Mouse (Mus musculus): ENCODE results near the gene Flywch1. TPM values are rescaled to one million over a fixed set of nuclear protein-coding genes. Genes with fewer than 3 reads are reported as not detected.
"Not testable (repeated sequence)": the region's sequence is repeated elsewhere in the genome, so short reads cannot be mapped to it uniquely, and the experiment has no call there.

Gene Flywch1
- polyA plus RNA-seq, 1 experiment = 21.3 TPM

GRCm38 (mm10) chr17:23785561-23786471, 14.4 kb upstream of the Flywch1 start, which contains the start of gene Flywch2:
Flywch2 (minus strand) TSS chr17:23786081.
- H3K4me1 ChIP-seq (ENCODE audit: control insufficient read depth, insufficient read depth, low read length) = peaks cover 11% of the 10 kb centered on the region
- peak within 1 kb of the TSS; percentile 52 for H3K4me3 ChIP-seq (ENCODE audit: insufficient read depth, low read length)
- TF ChIP-seq POLR2A (IDR thresholded peaks at IDR 0.05; ENCODE audit: borderline replicate concordance, low read depth, low read length) (no peak), CTCF (IDR thresholded peaks at IDR 0.05; ENCODE audit: low read depth, low read length) (no peak)
- H3K27ac ChIP-seq (ENCODE audit: insufficient read depth, low read depth, low read length) = no peak within 1 kb of the TSS

DNA sequence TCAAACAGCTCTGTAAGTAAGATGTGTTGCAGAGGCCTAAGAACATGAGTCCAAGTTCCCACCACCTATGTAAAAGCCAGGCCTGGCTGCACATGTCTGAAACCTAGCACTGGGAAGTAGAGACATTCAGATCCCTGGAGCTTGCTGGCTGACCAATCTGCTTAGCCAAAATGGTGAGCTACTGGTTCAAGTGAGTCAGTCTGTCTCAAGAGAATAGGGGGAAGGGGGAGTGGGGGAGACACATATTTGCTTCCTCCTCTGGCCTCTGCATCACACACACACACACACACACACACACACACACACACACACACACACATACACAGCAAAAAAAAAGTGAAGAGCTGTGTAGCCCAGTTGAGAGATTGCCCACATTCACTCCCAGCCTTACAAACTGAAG, 11.9 kb upstream of the Flywch1 start:
- no peak overlapping the region for H3K27ac ChIP-seq (ENCODE audit: insufficient read depth, low read depth, low read length)
- TF ChIP-seq CTCF (IDR thresholded peaks at IDR 0.05; ENCODE audit: low read depth, low read length) (no peak), POLR2A (IDR thresholded peaks at IDR 0.05; ENCODE audit: borderline replicate concordance, low read depth, low read length) (no peak)
- no peak overlapping the region for H3K4me3 ChIP-seq (ENCODE audit: insufficient read depth, low read length)
- H3K4me1 ChIP-seq (ENCODE audit: control insufficient read depth, insufficient read depth, low read length) = peaks cover 3% of the 10 kb centered on the region; the same call in 1 of the 2 replicates

DNA sequence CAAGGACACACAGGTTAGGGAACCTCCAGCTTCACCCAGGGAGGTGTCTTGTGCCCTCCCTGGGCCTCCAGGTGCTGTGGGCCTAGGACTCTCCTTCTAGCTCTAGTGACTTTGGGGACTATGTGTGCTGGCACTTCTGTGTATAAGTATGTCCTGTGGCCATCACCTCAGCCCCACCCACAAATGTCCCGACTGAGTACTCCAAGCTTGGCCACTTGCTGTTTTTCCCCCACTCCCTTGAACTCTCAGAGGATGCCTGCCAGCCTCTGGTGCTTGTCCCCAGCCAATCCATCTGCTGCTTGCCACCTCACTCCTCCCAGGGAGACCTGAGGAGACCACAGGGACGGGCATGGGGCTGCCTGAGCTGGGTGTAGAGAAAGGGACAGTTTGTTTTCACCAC, 7.0 kb upstream of the Flywch1 start:
- no peak overlapping the region for H3K4me3 ChIP-seq (ENCODE audit: insufficient read depth, low read length)
- no peak overlapping the region for H3K27ac ChIP-seq (ENCODE audit: insufficient read depth, low read depth, low read length)
- H3K4me1 ChIP-seq (ENCODE audit: control insufficient read depth, insufficient read depth, low read length) = peaks cover 15% of the 10 kb centered on the region
- TF ChIP-seq CTCF (IDR thresholded peaks at IDR 0.05; ENCODE audit: low read depth, low read length) = no peak
- no peak for TF ChIP-seq POLR2A (IDR thresholded peaks at IDR 0.05; ENCODE audit: borderline replicate concordance, low read depth, low read length)

GRCm38 (mm10) chr17:23777141-23777540, 5.7 kb upstream of the Flywch1 start:
- H3K27ac ChIP-seq (ENCODE audit: insufficient read depth, low read depth, low read length) = no peak overlapping the region
- TF ChIP-seq CTCF (IDR thresholded peaks at IDR 0.05; ENCODE audit: low read depth, low read length) (no peak), POLR2A (IDR thresholded peaks at IDR 0.05; ENCODE audit: borderline replicate concordance, low read depth, low read length) (no peak)
- peaks cover 16% of the 10 kb centered on the region for H3K4me1 ChIP-seq (ENCODE audit: control insufficient read depth, insufficient read depth, low read length)
- H3K4me3 ChIP-seq (ENCODE audit: insufficient read depth, low read length) = no peak overlapping the region

- Histone ChIP-seq H3K27ac (ENCODE audit: insufficient read depth, low read depth, low read length) (no peak overlapping the region), H3K4me1 (ENCODE audit: control insufficient read depth, insufficient read depth, low read length) (peaks cover 17% of the 10 kb centered on the region), H3K4me3 (ENCODE audit: insufficient read depth, low read length) (no peak overlapping the region)
- TF ChIP-seq POLR2A (IDR thresholded peaks at IDR 0.05; ENCODE audit: borderline replicate concordance, low read depth, low read length) (no peak), CTCF (IDR thresholded peaks at IDR 0.05; ENCODE audit: low read depth, low read length) (no peak)
Measured at GRCm38 (mm10) chr17:23776216-23776615, 4.8 kb upstream of the Flywch1 start.

GRCm38 (mm10) chr17:23774090-23774489, 2.7 kb upstream of the Flywch1 start:
- Histone ChIP-seq H3K4me3 (ENCODE audit: insufficient read depth, low read length) (no peak overlapping the region), H3K27ac (ENCODE audit: insufficient read depth, low read depth, low read length) (no peak overlapping the region), H3K4me1 (ENCODE audit: control insufficient read depth, insufficient read depth, low read length) (peaks cover 17% of the 10 kb centered on the region)
- peak; percentile 60 for TF ChIP-seq CTCF (IDR thresholded peaks at IDR 0.05; ENCODE audit: low read depth, low read length)
- no peak for TF ChIP-seq POLR2A (IDR thresholded peaks at IDR 0.05; ENCODE audit: borderline replicate concordance, low read depth, low read length)

DNA sequence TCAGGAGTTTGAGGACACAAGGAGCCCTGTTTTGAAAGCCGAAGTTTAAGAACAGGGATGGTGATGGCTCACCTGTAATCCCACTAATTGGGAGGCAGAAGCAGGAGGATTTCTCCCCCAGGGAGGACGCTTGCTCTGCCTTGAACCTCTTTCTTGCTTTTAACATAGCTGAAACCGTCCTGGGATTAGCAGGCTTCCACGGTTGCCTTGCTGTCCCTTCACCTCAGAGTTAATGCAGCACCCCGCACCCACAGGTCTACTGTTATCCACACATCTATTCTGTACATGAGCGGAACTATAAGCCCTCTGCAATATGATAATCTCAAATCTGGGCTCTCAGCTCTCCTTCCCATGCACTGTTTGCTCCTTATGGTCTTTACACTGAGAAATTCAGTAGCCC, 2.3 kb upstream of the Flywch1 start:
- Histone ChIP-seq H3K27ac (ENCODE audit: insufficient read depth, low read depth, low read length) (no peak overlapping the region), H3K4me3 (ENCODE audit: insufficient read depth, low read length) (no peak overlapping the region), H3K4me1 (ENCODE audit: control insufficient read depth, insufficient read depth, low read length) (peaks cover 17% of the 10 kb centered on the region)
- TF ChIP-seq CTCF (IDR thresholded peaks at IDR 0.05; ENCODE audit: low read depth, low read length) (no peak), POLR2A (IDR thresholded peaks at IDR 0.05; ENCODE audit: borderline replicate concordance, low read depth, low read length) (no peak)

DNA sequence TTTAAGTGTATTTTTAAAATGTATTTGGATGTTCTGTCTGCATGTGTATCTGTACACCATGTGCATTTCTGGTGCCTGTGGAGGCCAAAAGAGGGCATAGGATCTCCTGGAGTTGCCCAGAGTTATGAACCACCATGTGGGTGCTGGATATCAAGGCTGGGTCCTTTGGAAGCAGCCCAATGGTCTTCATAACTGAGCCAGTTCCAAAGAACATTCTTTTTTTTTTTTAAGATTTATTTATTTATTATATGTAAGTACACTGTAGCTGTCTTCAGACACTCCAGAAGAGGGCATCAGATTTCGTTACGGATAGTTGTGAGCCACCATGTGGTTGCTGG, 786 bp upstream of the Flywch1 start:
- H3K27ac ChIP-seq (ENCODE audit: insufficient read depth, low read depth, low read length); H3K4me3 ChIP-seq (ENCODE audit: insufficient read depth, low read length): not testable (repeated sequence)
- H3K4me1 ChIP-seq (ENCODE audit: control insufficient read depth, insufficient read depth, low read length) = peaks cover 13% of the 10 kb centered on the region

DNA sequence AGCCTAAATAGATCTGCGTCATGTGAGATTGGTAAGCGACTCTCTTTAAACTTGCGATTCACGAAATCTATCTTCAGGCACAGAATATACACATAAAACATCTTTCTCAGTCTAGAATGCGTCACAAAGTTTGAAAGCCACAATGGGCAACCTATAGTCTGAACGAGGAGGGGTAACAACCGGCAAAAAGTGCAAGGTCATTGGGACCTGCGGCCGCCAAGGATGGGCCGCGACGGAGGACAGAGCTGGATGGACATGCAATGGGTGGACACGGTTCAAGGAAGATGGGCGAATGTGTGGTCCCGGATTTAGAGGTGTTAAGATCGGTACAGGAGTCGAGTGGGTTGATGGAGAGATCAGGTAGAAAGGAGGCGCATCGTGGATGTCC, 512 bp downstream of the Flywch1 start:
- no peak overlapping the region for H3K27ac ChIP-seq (ENCODE audit: insufficient read depth, low read depth, low read length)

DNA sequence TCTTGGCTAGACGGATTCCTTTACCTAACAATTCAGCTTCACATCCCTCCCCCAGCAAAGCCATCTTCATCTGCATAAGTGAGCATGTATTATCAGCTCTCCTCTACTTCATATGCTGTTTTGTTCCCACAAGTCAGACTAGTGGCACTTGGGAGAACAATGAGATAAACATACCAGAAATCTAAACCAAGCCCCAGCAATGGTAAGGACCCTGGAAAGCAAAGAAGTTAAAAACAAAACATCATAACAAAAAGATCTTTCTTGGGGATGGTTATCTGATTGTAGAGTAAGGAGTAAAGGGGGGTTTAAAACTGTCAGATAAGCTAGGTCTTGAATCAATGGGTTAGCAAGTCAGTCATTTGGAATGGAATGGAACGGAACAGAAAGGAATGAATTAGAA, 909 bp downstream of the Flywch1 start:
- no peak overlapping the region for H3K27ac ChIP-seq (ENCODE audit: insufficient read depth, low read depth, low read length)
- 0 out of 2 replicates have a peak, but pooled peaks cover 4% of the 10 kb centered on the region for H3K4me1 ChIP-seq (ENCODE audit: control insufficient read depth, insufficient read depth, low read length)
- TF ChIP-seq POLR2A (IDR thresholded peaks at IDR 0.05; ENCODE audit: borderline replicate concordance, low read depth, low read length) = no peak
- no peak for TF ChIP-seq CTCF (IDR thresholded peaks at IDR 0.05; ENCODE audit: low read depth, low read length)
- peak overlapping the region; percentile 73 for H3K4me3 ChIP-seq (ENCODE audit: insufficient read depth, low read length)

More for the DNA sequence above, 512 bp downstream of the Flywch1 start:
- no peak for TF ChIP-seq CTCF (IDR thresholded peaks at IDR 0.05; ENCODE audit: low read depth, low read length)
- TF ChIP-seq POLR2A (IDR thresholded peaks at IDR 0.05; ENCODE audit: borderline replicate concordance, low read depth, low read length) = no peak
- peak overlapping the region; percentile 73 for H3K4me3 ChIP-seq (ENCODE audit: insufficient read depth, low read length)
- H3K4me1 ChIP-seq (ENCODE audit: control insufficient read depth, insufficient read depth, low read length) = 0 out of 2 replicates have a peak, but pooled peaks cover 4% of the 10 kb centered on the region

All from bone marrow macrophage, adult 2 months (primary cell).